Mouse (Mus musculus): ENCODE measurements at regions not wholly inside any gene's neighbourhood (a gene's known extent, or its start where the extent isn't known, plus 50 kb on each side); places are given as distances from the start of the nearest gene placed in this dataset.
"Not testable (repeated sequence)": the region's sequence is repeated elsewhere in the genome, so short reads cannot be mapped to it uniquely, and the experiment has no call there.

DNA sequence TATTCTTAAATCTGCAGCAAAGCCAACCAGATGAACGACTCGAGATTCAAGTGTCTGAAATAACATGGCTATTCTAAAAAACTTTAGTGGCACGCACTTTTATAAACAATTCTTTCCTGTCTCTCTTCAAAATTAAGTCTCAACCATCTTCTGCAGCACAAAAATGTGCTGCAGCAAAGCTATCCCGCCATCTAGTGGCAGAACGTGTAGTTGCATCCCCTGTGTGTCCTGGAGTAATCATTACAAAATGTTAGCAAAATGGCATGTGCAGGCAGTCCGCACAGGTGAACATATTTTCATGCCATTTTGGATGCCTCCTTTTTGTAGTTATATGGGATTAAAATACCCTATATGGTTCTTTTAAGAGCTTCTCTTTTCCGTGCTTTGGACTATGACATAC is 293.1 kb upstream of the Slc7a14 start:
- DNase-seq = peak; percentile 59

- not testable (repeated sequence) for DNase-seq
Observed at GRCm38 (mm10) chr3:31596581-31596980, 286.4 kb upstream of the Slc7a14 start.

DNA sequence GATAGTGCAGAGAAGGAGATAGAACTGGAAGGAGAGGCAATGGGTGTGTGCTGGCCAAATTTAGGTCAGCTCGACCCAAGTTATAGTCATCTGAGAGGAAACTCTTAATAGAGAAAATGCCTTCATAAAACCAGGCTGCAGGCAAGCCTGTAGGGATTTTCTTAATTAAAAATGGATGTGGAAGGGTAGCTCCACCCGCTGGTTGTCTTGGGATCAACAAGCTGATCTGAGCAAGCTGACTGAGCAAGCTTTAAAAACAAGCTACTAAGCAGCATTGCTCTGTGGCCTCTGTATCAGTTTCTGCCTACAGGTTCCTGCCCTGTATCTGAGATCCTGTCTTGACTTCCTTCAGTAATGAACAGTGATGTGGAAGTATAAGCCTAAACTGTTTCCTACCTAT is 275.8 kb upstream of the Slc7a14 start:
- DNase-seq = peak; percentile 17

DNA sequence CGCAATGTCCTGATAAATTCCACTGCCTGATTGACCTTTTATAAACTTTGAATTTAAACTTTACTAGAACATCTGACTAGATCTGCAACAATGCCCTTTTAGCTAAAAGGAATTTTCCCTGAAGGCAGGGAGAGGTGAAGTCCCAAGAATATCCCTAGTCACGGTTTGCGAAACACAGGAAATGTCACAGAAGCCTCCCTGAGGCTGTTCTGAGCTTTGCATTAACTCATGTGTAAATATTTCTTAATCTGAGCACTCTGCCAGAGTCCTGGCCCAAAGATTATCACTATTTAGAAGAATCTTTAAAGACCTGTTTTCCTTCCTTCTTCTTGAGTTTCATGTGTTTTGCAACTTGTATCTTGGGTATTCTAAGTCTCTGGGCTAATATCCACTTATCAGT is 263.7 kb upstream of the Slc7a14 start:
- no peak for DNase-seq
